Mouse (Mus musculus) ES-E14 (cell line): Measurements from ENCODE around the gene Kdm1b. TPM values are rescaled to one million over a fixed set of nuclear protein-coding genes. Genes with fewer than 3 reads are reported as not detected.

Source experiments
- DNase-seq: peaks from one replicate; pipeline ENCODE4 v3.0.0-alpha.2; 2013; ENCODE audit warnings: low read depth, low spot score
- H3K27ac ChIP-seq: 2 replicates; pipeline ENCODE4 v1.5.1; 2012; ENCODE audit warnings: low read depth, mild to moderate bottlenecking, low read length, moderate library complexity, mixed read lengths; ENCODE audit not compliant: poor library complexity, insufficient read depth, severe bottlenecking
- H3K36me3 ChIP-seq: 2 replicates; pipeline ENCODE4 v1.6.1; 2012; ENCODE audit warnings: mild to moderate bottlenecking, low read length, moderate library complexity, mixed read lengths; ENCODE audit not compliant: control insufficient read depth, poor library complexity, insufficient read depth, severe bottlenecking
- H3K4me1 ChIP-seq, 2 experiments: fragments of 150-350 bp in 1 of 2; sonication (generic) in 1 of 2; 2 replicates each; pipeline ENCODE4 v1.6.1; 2012; ENCODE audit warnings: low read length in 2 of 2, mild to moderate bottlenecking in 1 of 2, mixed read lengths in 1 of 2; ENCODE audit not compliant: control insufficient read depth in 2 of 2, insufficient read depth in 2 of 2, poor library complexity in 1 of 2
- H3K4me3 ChIP-seq, 2 experiments: fragments of 150-350 bp in 1 of 2; sonication (generic) in 1 of 2; 2 replicates each; pipeline ENCODE4 v1.5.1; 2012; ENCODE audit warnings: low read length in 2 of 2, low read depth in 1 of 2, mild to moderate bottlenecking in 1 of 2, mixed read lengths in 1 of 2; ENCODE audit not compliant: insufficient read depth in 1 of 2, poor library complexity in 1 of 2, severe bottlenecking in 1 of 2
- H3K9ac ChIP-seq: 2 replicates; pipeline ENCODE4 v1.6.1; 2012; ENCODE audit warnings: low read depth, mild to moderate bottlenecking, low read length, mixed read lengths; ENCODE audit not compliant: poor library complexity, insufficient read depth, severe bottlenecking
- H3K9me3 ChIP-seq: fragments of 150-350 bp; sonication (generic); 2 replicates; pipeline ENCODE4 v1.6.1; 2012; ENCODE audit warnings: low read depth, mild to moderate bottlenecking, low read length; ENCODE audit not compliant: control insufficient read depth, insufficient read depth
- CHD2 ChIP-seq: IDR thresholded peaks from 2 replicates; pipeline ENCODE4 v1.6.1; 2014; ENCODE audit warnings: mild to moderate bottlenecking, low read depth, low read length, inconsistent platforms
- HCFC1 ChIP-seq: IDR thresholded peaks from 2 replicates; pipeline ENCODE4 v1.6.1; 2012; ENCODE audit warnings: low read length, inconsistent platforms, borderline replicate concordance; ENCODE audit not compliant: insufficient read depth
- MAFK ChIP-seq: IDR thresholded peaks from 2 replicates; pipeline ENCODE4 v1.6.1; 2014; ENCODE audit warnings: mild to moderate bottlenecking, low read depth, low read length, inconsistent platforms; ENCODE audit not compliant: insufficient read depth
- ZC3H11A ChIP-seq: IDR thresholded peaks from 2 replicates; pipeline ENCODE4 v1.6.1; 2012; ENCODE audit warnings: low read depth, mild to moderate bottlenecking, inconsistent platforms, low read length, borderline replicate concordance
- ZNF384 ChIP-seq: IDR thresholded peaks from 2 replicates; pipeline ENCODE4 v1.6.1; 2012; ENCODE audit warnings: low read depth, low read length, inconsistent platforms
- in situ Hi-C, 2 experiments: fragments of 600-800 bp; cut with MboI; formaldehyde crosslinking; loops; one replicate each; pipeline ENCODE4 v1.15.1; 2025; ENCODE audit warnings: low sequenced_read_pairs in 2 of 2, inconsistent platforms in 1 of 2; ENCODE audit not compliant: unreplicated experiment in 2 of 2
- total RNA-seq: library from RNA; depleted of rRNA; stranded (reverse); fragments of 300-350 nt; gene quantifications from 2 replicates; pipeline ENCODE4 v1.2.3, GENCODE M21; 2012

The Kdm1b gene
- total RNA-seq, 1 experiment, result 9.5 TPM

DNA sequence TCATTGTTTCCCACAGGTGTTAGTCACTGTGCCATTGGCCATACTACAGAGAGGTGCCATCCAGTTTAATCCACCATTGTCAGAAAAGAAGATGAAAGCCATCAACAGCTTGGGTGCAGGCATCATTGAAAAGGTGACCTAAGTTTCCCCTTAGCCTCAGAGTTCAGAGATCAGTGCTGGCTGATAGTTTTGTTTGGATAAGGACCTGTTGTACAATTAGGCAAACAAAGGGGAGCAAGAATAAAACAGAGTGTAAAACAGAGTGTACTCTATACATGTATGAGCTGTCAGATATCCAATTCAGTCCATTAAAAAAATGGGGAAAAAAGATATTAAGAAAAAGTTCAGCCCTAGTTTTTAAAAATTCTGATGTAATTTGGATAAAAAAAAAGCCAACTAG is 34.1 kb downstream of the Kdm1b start:
- H3K36me3 ChIP-seq, result peaks cover 2% of the 10 kb centered on the region; the same call in 1 of the 2 replicates
- TF ChIP-seq CHD2, result no peak
- TF ChIP-seq ZC3H11A, result no peak
- no peak for TF ChIP-seq MAFK
- no peak for TF ChIP-seq ZNF384
- no peak for TF ChIP-seq HCFC1
- no peaks in the 10 kb centered on the region for H3K9me3 ChIP-seq
- no peak overlapping the region for H3K4me3 ChIP-seq
- H3K27ac ChIP-seq, result no peak overlapping the region
- H3K9ac ChIP-seq, result no peak overlapping the region
- no peaks in the 10 kb centered on the region for H3K4me1 ChIP-seq
- DNase-seq, result no peak
- in situ Hi-C loops, result no loop called here

GRCm38 (mm10) chr13:47078799-47079198 is 35.5 kb downstream of the Kdm1b start:
- no peak overlapping the region for H3K4me3 ChIP-seq
- H3K27ac ChIP-seq, result no peak overlapping the region
- DNase-seq, result peak; percentile 28
- no peaks in the 10 kb centered on the region for H3K9me3 ChIP-seq
- no peaks in the 10 kb centered on the region for H3K4me1 ChIP-seq
- in situ Hi-C loops, result no loop called here
- TF ChIP-seq HCFC1 (no peak), CHD2 (no peak), ZNF384 (no peak), ZC3H11A (no peak), MAFK (no peak)
- peaks cover 2% of the 10 kb centered on the region; the same call in 1 of the 2 replicates for H3K36me3 ChIP-seq
- H3K9ac ChIP-seq, result no peak overlapping the region

GRCm38 (mm10) chr13:47080905-47081505 is 37.7 kb downstream of the Kdm1b start:
- H3K27ac ChIP-seq, result no peak overlapping the region
- no peaks in the 10 kb centered on the region for H3K4me1 ChIP-seq
- in situ Hi-C loops, result no loop called here
- DNase-seq, result no peak
- H3K36me3 ChIP-seq, result peaks cover 4% of the 10 kb centered on the region
- no peak overlapping the region for H3K4me3 ChIP-seq
- no peaks in the 10 kb centered on the region for H3K9me3 ChIP-seq
- TF ChIP-seq MAFK, result no peak
- TF ChIP-seq CHD2, result no peak
- peak; percentile 35; the same call in 1 of the 2 replicates for TF ChIP-seq ZC3H11A
- no peak for TF ChIP-seq ZNF384
- H3K9ac ChIP-seq, result no peak overlapping the region

- H3K27ac ChIP-seq, result no peak overlapping the region
- TF ChIP-seq HCFC1 (no peak), ZNF384 (no peak), MAFK (no peak), ZC3H11A (no peak), CHD2 (no peak)
- H3K9me3 ChIP-seq, result no peaks in the 10 kb centered on the region
- in situ Hi-C loops, result no loop called here
- no peak overlapping the region for H3K9ac ChIP-seq
- no peaks in the 10 kb centered on the region for H3K4me1 ChIP-seq
- no peak overlapping the region for H3K4me3 ChIP-seq
- no peak for DNase-seq
- peaks cover 13% of the 10 kb centered on the region; the same call in 1 of the 2 replicates for H3K36me3 ChIP-seq
Observed at GRCm38 (mm10) chr13:47088433-47088832, 45.1 kb downstream of the Kdm1b start.

DNA sequence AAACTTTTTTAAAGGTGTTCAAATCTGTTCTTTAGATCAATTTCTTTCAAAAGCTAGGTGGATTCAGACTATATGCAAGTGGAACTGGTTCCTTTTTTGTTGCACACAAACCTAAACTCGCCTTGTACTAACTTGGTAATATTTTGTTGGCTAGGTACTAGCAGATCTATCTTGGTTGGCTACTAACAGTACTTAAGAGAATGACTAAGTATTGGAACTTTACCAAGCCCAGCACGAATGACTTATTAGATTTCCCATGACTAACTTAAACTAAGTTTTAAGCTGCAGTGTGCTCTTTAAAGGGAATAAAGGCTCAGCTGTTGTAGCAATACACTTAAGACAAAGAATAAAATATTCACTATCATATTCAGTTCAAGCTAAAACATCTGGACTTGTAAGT is 46.0 kb downstream of the Kdm1b start:
- no peak for TF ChIP-seq MAFK
- no peak for TF ChIP-seq ZNF384
- TF ChIP-seq CHD2, result no peak
- TF ChIP-seq HCFC1, result no peak
- no peak for TF ChIP-seq ZC3H11A

More for the DNA sequence above, 46.0 kb downstream of the Kdm1b start:
- Histone ChIP-seq H3K9ac (no peak overlapping the region), H3K4me3 (no peak overlapping the region), H3K36me3 (peaks cover 17% of the 10 kb centered on the region), H3K4me1 (no peaks in the 10 kb centered on the region), H3K9me3 (no peaks in the 10 kb centered on the region), H3K27ac (no peak overlapping the region)
- DNase-seq, result no peak
- in situ Hi-C loops, result no loop called here
